Mouse (Mus musculus) heart, embryonic 13.5 days (tissue): ENCODE measurements around the gene Ldlrad2. TPM values are rescaled to one million over a fixed set of nuclear protein-coding genes. Genes with fewer than 3 reads are reported as not detected.

Source experiments
- ATAC-seq: fragments of 200-750 bp; cut with Nextera tagmentation; 2 replicates; pipeline ENCODE4 v1.8.0; 2017; ENCODE audit warnings: moderate TSS enrichment; ENCODE audit not compliant: insufficient number of reproducible peaks, low FRiP score, low TSS enrichment; ENCODE audit errors: extremely low read depth
- H3K27ac ChIP-seq: fragments of 300-500 bp; sonication (generic); replicated peaks from 2 replicates; pipeline ENCODE4 v1.5.1; 2015; ENCODE audit warnings: moderate library complexity, mild to moderate bottlenecking, inconsistent platforms
- H3K27me3 ChIP-seq: fragments of 300-500 bp; sonication (generic); replicated peaks from 2 replicates; pipeline ENCODE4 v1.6.1; 2015; ENCODE audit warnings: mild to moderate bottlenecking, inconsistent platforms
- H3K36me3 ChIP-seq: fragments of 300-500 bp; sonication (generic); 2 replicates; pipeline ENCODE4 v1.6.1; 2015; ENCODE audit warnings: mild to moderate bottlenecking, inconsistent platforms
- H3K4me1 ChIP-seq: fragments of 300-500 bp; sonication (generic); 2 replicates; pipeline ENCODE4 v1.6.1; 2015; ENCODE audit warnings: inconsistent platforms
- H3K4me2 ChIP-seq: fragments of 300-500 bp; sonication (generic); 2 replicates; pipeline ENCODE4 v1.6.1; 2015; ENCODE audit warnings: inconsistent platforms, mild to moderate bottlenecking, moderate library complexity
- H3K4me3 ChIP-seq: fragments of 300-500 bp; sonication (generic); 2 replicates; pipeline ENCODE4 v1.5.1; 2015; ENCODE audit warnings: moderate library complexity, mild to moderate bottlenecking, inconsistent platforms
- H3K9ac ChIP-seq: fragments of 300-500 bp; sonication (generic); 2 replicates; pipeline ENCODE4 v1.6.1; 2015; ENCODE audit warnings: inconsistent platforms, mild to moderate bottlenecking, moderate library complexity
- H3K9me3 ChIP-seq: fragments of 300-500 bp; sonication (generic); 2 replicates; pipeline ENCODE4 v1.6.1; 2016; ENCODE audit warnings: inconsistent platforms
- WGBS: fragments of 180-500 bp; shearing (Covaris S2); methylation state at CpG from one replicate; pipeline ENCODE4 v1.1.7; 2015; ENCODE audit warnings: mixed read lengths; 5-methylcytosine and 5-hydroxymethylcytosine counted together
- polyA plus RNA-seq: library from polyadenylated mRNA; unstranded; fragments of >200 nt; fragmentation: Nextera tagmentation; extraction: Ambion mirVana; gene quantifications from 2 replicates; pipeline ENCODE4 v1.2.1, GENCODE M21; 2015

Ldlrad2 gene
- polyA plus RNA-seq = not detected in 2 replicates

GRCm38 (mm10) chr4:137574469-137574868 lies at the start of gene Ldlrad2:
Gene Ldlrad2, minus strand, starts transcription at chr4:137574569.
- Histone ChIP-seq H3K4me1 (peaks cover 7% of the 10 kb centered on the region), H3K4me2 (no peak within 1 kb of the TSS), H3K4me3 (no peak within 1 kb of the TSS), H3K9ac (no peak within 1 kb of the TSS), H3K36me3 (peaks cover 40% of the 10 kb centered on the region), H3K9me3 (no peaks in the 10 kb centered on the region), H3K27me3 (peaks cover 22% of the 10 kb centered on the region), H3K27ac (no peak within 1 kb of the TSS)
- WGBS = 73% methylated on average over 10 of the region's 10 CpGs
- ATAC-seq = no peak

- Histone ChIP-seq H3K4me2 (no peak overlapping the region), H3K4me3 (no peak overlapping the region), H3K9me3 (no peaks in the 10 kb centered on the region), H3K27me3 (no peaks in the 10 kb centered on the region), H3K4me1 (no peaks in the 10 kb centered on the region), H3K36me3 (peaks cover 97% of the 10 kb centered on the region), H3K27ac (no peak overlapping the region), H3K9ac (no peak overlapping the region)
- whole genome bisulfite sequencing = 84% methylated on average over 8 of the region's 8 CpGs
- ATAC-seq = no peak
These were observed 48.5 kb upstream of the Ldlrad2 start for GRCm38 (mm10) chr4:137622847-137623246.

GRCm38 (mm10) chr4:137610256-137610655 lies 35.9 kb upstream of the Ldlrad2 start:
- Histone ChIP-seq H3K4me3 (no peak overlapping the region), H3K9me3 (no peaks in the 10 kb centered on the region), H3K36me3 (peaks cover 99% of the 10 kb centered on the region), H3K27ac (no peak overlapping the region), H3K27me3 (no peaks in the 10 kb centered on the region), H3K4me1 (peaks cover 8% of the 10 kb centered on the region), H3K9ac (no peak overlapping the region), H3K4me2 (no peak overlapping the region)
- WGBS = 79% methylated on average over 15 of the region's 15 CpGs
- no peak for ATAC-seq

GRCm38 (mm10) chr4:137609702-137610101 lies 35.3 kb upstream of the Ldlrad2 start:
- WGBS = 59% methylated on average over 7 of the region's 7 CpGs
- no peak for ATAC-seq
- H3K9me3 ChIP-seq = no peaks in the 10 kb centered on the region
- H3K27ac ChIP-seq = no peak overlapping the region
- peaks cover 9% of the 10 kb centered on the region for H3K4me1 ChIP-seq
- no peak overlapping the region for H3K9ac ChIP-seq
- H3K36me3 ChIP-seq = peaks cover 100% of the 10 kb centered on the region
- H3K4me2 ChIP-seq = no peak overlapping the region
- H3K27me3 ChIP-seq = no peaks in the 10 kb centered on the region
- H3K4me3 ChIP-seq = no peak overlapping the region

GRCm38 (mm10) chr4:137609281-137609680 lies 34.9 kb upstream of the Ldlrad2 start:
- Histone ChIP-seq H3K4me1 (peaks cover 13% of the 10 kb centered on the region), H3K4me3 (no peak overlapping the region), H3K36me3 (peaks cover 97% of the 10 kb centered on the region), H3K9me3 (no peaks in the 10 kb centered on the region), H3K4me2 (no peak overlapping the region), H3K9ac (no peak overlapping the region), H3K27me3 (no peaks in the 10 kb centered on the region), H3K27ac (no peak overlapping the region)
- WGBS = 79% methylated on average over 7 of the region's 7 CpGs
- no peak for ATAC-seq

- no peak overlapping the region for H3K27ac ChIP-seq
- H3K4me1 ChIP-seq = peaks cover 34% of the 10 kb centered on the region
- H3K36me3 ChIP-seq = peaks cover 74% of the 10 kb centered on the region
- no peak overlapping the region for H3K4me3 ChIP-seq
- H3K27me3 ChIP-seq = no peaks in the 10 kb centered on the region
- no peak overlapping the region for H3K9ac ChIP-seq
- no peak for ATAC-seq
- H3K9me3 ChIP-seq = no peaks in the 10 kb centered on the region
- WGBS = 90% methylated on average over 1 of the region's 2 CpGs
- no peak overlapping the region for H3K4me2 ChIP-seq
These were observed 32.7 kb upstream of the Ldlrad2 start for GRCm38 (mm10) chr4:137607023-137607422.

- no peak for ATAC-seq
- peaks cover 54% of the 10 kb centered on the region for H3K4me1 ChIP-seq
- H3K36me3 ChIP-seq = peaks cover 40% of the 10 kb centered on the region
- H3K27ac ChIP-seq = 0 out of 2 replicates have a peak overlapping the region, but pooled peaks have one; percentile 32
- H3K9me3 ChIP-seq = no peaks in the 10 kb centered on the region
- no peaks in the 10 kb centered on the region for H3K27me3 ChIP-seq
- H3K9ac ChIP-seq = peak overlapping the region; percentile 14; the same call in 1 of the 2 replicates
- peak overlapping the region; percentile 47 for H3K4me2 ChIP-seq
- WGBS = 54% methylated on average over 11 of the region's 11 CpGs
- H3K4me3 ChIP-seq = no peak overlapping the region
These were observed 29.2 kb upstream of the Ldlrad2 start for GRCm38 (mm10) chr4:137603449-137604171.

GRCm38 (mm10) chr4:137598577-137598976 lies 24.2 kb upstream of the Ldlrad2 start:
- 79% methylated on average over 5 of the region's 5 CpGs for WGBS
- no peaks in the 10 kb centered on the region for H3K9me3 ChIP-seq
- no peaks in the 10 kb centered on the region for H3K36me3 ChIP-seq
- H3K4me2 ChIP-seq = no peak overlapping the region
- ATAC-seq = no peak
- no peak overlapping the region for H3K4me3 ChIP-seq
- peaks cover 70% of the 10 kb centered on the region for H3K4me1 ChIP-seq
- H3K27me3 ChIP-seq = no peaks in the 10 kb centered on the region
- no peak overlapping the region for H3K9ac ChIP-seq
- H3K27ac ChIP-seq = no peak overlapping the region

GRCm38 (mm10) chr4:137597098-137597630 lies 22.8 kb upstream of the Ldlrad2 start:
- Histone ChIP-seq H3K4me1 (peaks cover 57% of the 10 kb centered on the region), H3K4me3 (no peak overlapping the region), H3K9ac (no peak overlapping the region), H3K4me2 (no peak overlapping the region), H3K27ac (no peak overlapping the region), H3K9me3 (no peaks in the 10 kb centered on the region), H3K36me3 (no peaks in the 10 kb centered on the region), H3K27me3 (no peaks in the 10 kb centered on the region)
- no peak for ATAC-seq
- 95% methylated on average over 4 of the region's 4 CpGs for WGBS

- 3% methylated on average over 40 of the region's 40 CpGs for WGBS
- Histone ChIP-seq H3K27ac (peak overlapping the region; percentile 99), H3K4me1 (peaks cover 42% of the 10 kb centered on the region), H3K4me2 (peak overlapping the region; percentile 89), H3K9ac (peak overlapping the region; percentile 95), H3K27me3 (no peaks in the 10 kb centered on the region; the same call in 1 of the 2 replicates), H3K9me3 (no peaks in the 10 kb centered on the region), H3K4me3 (peak overlapping the region; percentile 86), H3K36me3 (no peaks in the 10 kb centered on the region)
- peak; percentile 6; the same call in 1 of the 2 replicates for ATAC-seq
These were observed 20.3 kb upstream of the Ldlrad2 start for GRCm38 (mm10) chr4:137594496-137595270.
